Mouse (Mus musculus) liver, postnatal 0 days (tissue): ENCODE results near the gene Eml2. TPM values are rescaled to one million over a fixed set of nuclear protein-coding genes. Genes with fewer than 3 reads are reported as not detected.

Experiments used
- ATAC-seq: fragments of 200-750 bp; cut with Nextera tagmentation; 2 replicates; pipeline ENCODE4 v1.8.0; 2017; ENCODE audit warnings: mild to moderate bottlenecking, moderate library complexity
- DNase-seq: peaks from one replicate; pipeline ENCODE4 v3.0.0-alpha.2; 2016
- H3K27ac ChIP-seq: fragments of 300-500 bp; sonication (generic); 2 replicates; pipeline ENCODE4 v1.5.1; 2014; ENCODE audit warnings: antibody characterized with exemption, moderate library complexity, mild to moderate bottlenecking, low read depth
- H3K27me3 ChIP-seq: fragments of 300-500 bp; sonication (generic); 2 replicates; pipeline ENCODE4 v1.6.1; 2014; ENCODE audit warnings: low read length, control low read depth, mixed read lengths; ENCODE audit not compliant: insufficient read depth
- H3K36me3 ChIP-seq: fragments of 300-500 bp; sonication (generic); replicated peaks from 2 replicates; pipeline ENCODE4 v1.6.1; 2014; ENCODE audit warnings: mild to moderate bottlenecking, control low read depth, low read length, moderate library complexity, mixed read lengths; ENCODE audit not compliant: insufficient read depth
- H3K4me1 ChIP-seq: fragments of 300-500 bp; sonication (generic); 2 replicates; pipeline ENCODE4 v1.6.1; 2014; ENCODE audit warnings: antibody characterized with exemption, mild to moderate bottlenecking, control low read depth; ENCODE audit not compliant: insufficient read depth
- H3K4me2 ChIP-seq: fragments of 300-500 bp; sonication (generic); 2 replicates; pipeline ENCODE4 v1.6.1; 2014; ENCODE audit warnings: low read depth, mild to moderate bottlenecking, low read length, moderate library complexity, mixed read lengths
- H3K4me3 ChIP-seq: fragments of 300-500 bp; sonication (generic); 2 replicates; pipeline ENCODE4 v1.5.1; 2014; ENCODE audit warnings: low read depth, low read length
- H3K9ac ChIP-seq: fragments of 300-500 bp; sonication (generic); replicated peaks from 2 replicates; pipeline ENCODE4 v1.6.1; 2014; ENCODE audit warnings: mild to moderate bottlenecking, moderate library complexity
- H3K9me3 ChIP-seq: fragments of 300-500 bp; sonication (generic); 2 replicates; pipeline ENCODE4 v1.6.1; 2016; ENCODE audit warnings: mild to moderate bottlenecking, control low read depth, low read length, mixed read lengths
- CTCF ChIP-seq: sonication (generic); IDR thresholded peaks from 2 replicates; pipeline ENCODE4 v1.5.1; 2016; ENCODE audit warnings: antibody characterized with exemption, low read depth
- EP300 ChIP-seq: IDR thresholded peaks from 2 replicates; pipeline ENCODE4 v1.6.1; 2016; ENCODE audit warnings: antibody characterized with exemption, low read depth, mild to moderate bottlenecking
- WGBS: fragments of 180-500 bp; shearing (Covaris S2); extraction: QIAGEN DNeasy Blood & Tissue Kit; methylation state at CpG from one replicate; pipeline ENCODE4 v1.1.7; 2014; ENCODE audit not compliant: insufficient replicate concordance; 5-methylcytosine and 5-hydroxymethylcytosine counted together
- polyA plus RNA-seq: library from polyadenylated mRNA; unstranded; fragments of >200 nt; fragmentation: Nextera tagmentation; extraction: Ambion mirVana; gene quantifications from 2 replicates; pipeline ENCODE4 v1.2.1, GENCODE M21; 2015

The Eml2 gene
- polyA plus RNA-seq, 1 experiment from 2014 or later = 3.3 TPM

GRCm38 (mm10) chr7:19165656-19166423, 10.4 kb upstream of the Eml2 start, which contains the start of gene Gipr:
Gene Gipr, minus strand, starts transcription at chr7:19166127.
- DNase-seq (peak; percentile 38), ATAC-seq (peak; percentile 48; the same call in 1 of the 2 replicates)
- Histone ChIP-seq H3K27me3 (peaks cover 18% of the 10 kb centered on the region), H3K4me2 (peak within 1 kb of the TSS; percentile 39), H3K36me3 (no peaks in the 10 kb centered on the region), H3K4me3 (no peak within 1 kb of the TSS), H3K9ac (no peak within 1 kb of the TSS), H3K9me3 (peaks cover 3% of the 10 kb centered on the region; the same call in 1 of the 2 replicates), H3K4me1 (peaks cover 15% of the 10 kb centered on the region), H3K27ac (no peak within 1 kb of the TSS)
- 8% methylated on average over 14 of the region's 14 CpGs for WGBS
- TF ChIP-seq CTCF = no peak
- TF ChIP-seq EP300 = no peak

- Histone ChIP-seq H3K27ac (no peak overlapping the region), H3K4me2 (no peak overlapping the region), H3K9ac (no peak overlapping the region), H3K27me3 (peaks cover 16% of the 10 kb centered on the region), H3K36me3 (no peaks in the 10 kb centered on the region), H3K9me3 (peaks cover 3% of the 10 kb centered on the region; the same call in 1 of the 2 replicates), H3K4me1 (peaks cover 15% of the 10 kb centered on the region), H3K4me3 (no peak overlapping the region)
- ATAC-seq (no peak), DNase-seq (no peak)
- peak; percentile 49 for TF ChIP-seq CTCF
- TF ChIP-seq EP300 = no peak
- 77% methylated on average over 3 of the region's 3 CpGs for WGBS
These were observed 9.2 kb upstream of the Eml2 start for GRCm38 (mm10) chr7:19166990-19167389.

- no peak for TF ChIP-seq EP300
- no peak for TF ChIP-seq CTCF
- DNase-seq (no peak), ATAC-seq (no peak)
- Histone ChIP-seq H3K4me1 (peaks cover 16% of the 10 kb centered on the region), H3K27me3 (peaks cover 9% of the 10 kb centered on the region), H3K9ac (no peak overlapping the region), H3K27ac (no peak overlapping the region), H3K9me3 (peaks cover 3% of the 10 kb centered on the region; the same call in 1 of the 2 replicates), H3K4me3 (no peak overlapping the region), H3K4me2 (no peak overlapping the region), H3K36me3 (no peaks in the 10 kb centered on the region)
- 47% methylated on average over 10 of the region's 10 CpGs for WGBS
These were observed 6.7 kb upstream of the Eml2 start for GRCm38 (mm10) chr7:19169506-19169905.

- Histone ChIP-seq H3K9me3 (peaks cover 3% of the 10 kb centered on the region; the same call in 1 of the 2 replicates), H3K27ac (no peak overlapping the region), H3K4me2 (no peak overlapping the region), H3K9ac (no peak overlapping the region), H3K36me3 (no peaks in the 10 kb centered on the region), H3K4me1 (peaks cover 10% of the 10 kb centered on the region), H3K27me3 (peaks cover 3% of the 10 kb centered on the region; the same call in 1 of the 2 replicates), H3K4me3 (no peak overlapping the region)
- TF ChIP-seq EP300 (no peak), CTCF (no peak)
- 44% methylated on average over 8 of the region's 8 CpGs for WGBS
- ATAC-seq = no peak
- no peak for DNase-seq
These were observed 6.1 kb upstream of the Eml2 start for GRCm38 (mm10) chr7:19170142-19170541.

GRCm38 (mm10) chr7:19171831-19172230, 4.4 kb upstream of the Eml2 start:
- WGBS = 26% methylated on average over 8 of the region's 8 CpGs
- TF ChIP-seq CTCF (no peak), EP300 (no peak)

GRCm38 (mm10) chr7:19172874-19173273, 3.3 kb upstream of the Eml2 start:
- peaks cover 3% of the 10 kb centered on the region; the same call in 1 of the 2 replicates for H3K4me1 ChIP-seq
- DNase-seq (peak; percentile 83), ATAC-seq (peak; percentile 31; the same call in 1 of the 2 replicates)
- H3K27me3 ChIP-seq = peaks cover 29% of the 10 kb centered on the region
- peak; percentile 81 for TF ChIP-seq CTCF
- TF ChIP-seq EP300 = no peak
- H3K9ac ChIP-seq = no peak overlapping the region
- peak overlapping the region; percentile 44 for H3K4me2 ChIP-seq
- H3K4me3 ChIP-seq = no peak overlapping the region
- 6% methylated on average over 17 of the region's 17 CpGs for WGBS
- no peak overlapping the region for H3K27ac ChIP-seq
- no peaks in the 10 kb centered on the region for H3K36me3 ChIP-seq
- no peaks in the 10 kb centered on the region for H3K9me3 ChIP-seq

More at GRCm38 (mm10) chr7:19171831-19172230, 4.4 kb upstream of the Eml2 start:
- no peak overlapping the region for H3K4me3 ChIP-seq
- peaks cover 3% of the 10 kb centered on the region; the same call in 1 of the 2 replicates for H3K4me1 ChIP-seq
- H3K9ac ChIP-seq = no peak overlapping the region
- peaks cover 3% of the 10 kb centered on the region; the same call in 1 of the 2 replicates for H3K9me3 ChIP-seq
- no peak overlapping the region for H3K27ac ChIP-seq
- peaks cover 18% of the 10 kb centered on the region for H3K27me3 ChIP-seq
- ATAC-seq (no peak), DNase-seq (no peak)
- no peak overlapping the region for H3K4me2 ChIP-seq
- no peaks in the 10 kb centered on the region for H3K36me3 ChIP-seq
